Mouse (Mus musculus) CH12.LX (cell line): ENCODE data around the gene Mt3. TPM values are rescaled to one million over a fixed set of nuclear protein-coding genes. Genes with fewer than 3 reads are reported as not detected.

Experiments used
- DNase-seq: peaks from one replicate; pipeline ENCODE4 v3.0.0-alpha.2; 2013; ENCODE audit errors: extremely low read depth
- H3K27ac ChIP-seq: 2 replicates; pipeline ENCODE4 v1.5.1; 2012; ENCODE audit warnings: low read depth, mild to moderate bottlenecking, control low read depth, moderate library complexity; ENCODE audit not compliant: insufficient read depth
- H3K27me3 ChIP-seq: replicated peaks from 2 replicates; pipeline ENCODE3; 2012; ENCODE audit warnings: inconsistent platforms
- H3K36me3 ChIP-seq, 2 experiments: replicated peaks in 1 of 2; 2 replicates each; pipeline versions ENCODE3 to v1.6.1; 2012; ENCODE audit warnings: inconsistent platforms in 1 of 2, low read length in 1 of 2, mild to moderate bottlenecking in 1 of 2, mixed read lengths in 1 of 2, moderate library complexity in 1 of 2; ENCODE audit not compliant: control insufficient read depth in 1 of 2, insufficient read depth in 1 of 2
- H3K4me1 ChIP-seq, 2 experiments: 2 replicates each; pipeline ENCODE4 v1.6.1; 2012; ENCODE audit warnings: inconsistent platforms in 1 of 2, moderate library complexity in 1 of 2; ENCODE audit not compliant: insufficient read depth in 2 of 2, control insufficient read depth in 1 of 2
- H3K4me2 ChIP-seq: 2 replicates; pipeline ENCODE4 v1.6.1; 2012; ENCODE audit warnings: low read depth, mild to moderate bottlenecking, control low read depth; ENCODE audit not compliant: poor library complexity, insufficient read depth, severe bottlenecking
- H3K4me3 ChIP-seq, 3 experiments: fragments of 150-350 bp in 1 of 3; sonication (generic) in 1 of 3; replicated peaks in 1 of 3; 2 replicates each; pipeline versions ENCODE3 to v1.5.1; 2011 to 2012; ENCODE audit warnings: low read depth in 2 of 3, low read length in 2 of 3, mild to moderate bottlenecking in 2 of 3, moderate library complexity in 2 of 3, control low read depth in 1 of 3, improper control_type of control experiment in 1 of 3, inconsistent platforms in 1 of 3, mixed read lengths in 1 of 3; ENCODE audit not compliant: poor library complexity in 1 of 3
- H3K79me2 ChIP-seq: replicated peaks from 2 replicates; pipeline ENCODE4 v1.6.1; 2012; ENCODE audit warnings: mild to moderate bottlenecking, moderate library complexity; ENCODE audit not compliant: control insufficient read depth, poor library complexity, insufficient read depth, severe bottlenecking; ENCODE audit errors: extremely low read depth
- H3K9ac ChIP-seq: 2 replicates; pipeline ENCODE4 v1.6.1; 2012; ENCODE audit warnings: low read depth, mild to moderate bottlenecking, control low read depth, moderate library complexity; ENCODE audit not compliant: insufficient read depth
- H3K9me3 ChIP-seq: replicated peaks from 2 replicates; pipeline ENCODE3; 2012; ENCODE audit warnings: low read length, inconsistent platforms, mixed read lengths
- BHLHE40 ChIP-seq: IDR thresholded peaks from 2 replicates; pipeline ENCODE4 v1.6.1; 2011; ENCODE audit warnings: mild to moderate bottlenecking, low read depth, low read length, improper control_type of control experiment
- CTCF ChIP-seq, 2 experiments: IDR thresholded peaks in 1 of 2; conservative IDR thresholded peaks in 1 of 2; 2 replicates each; pipeline ENCODE4 v1.5.1; 2011 to 2012; ENCODE audit warnings: low read depth in 2 of 2, low read length in 2 of 2, improper control_type of control experiment in 1 of 2, inconsistent platforms in 1 of 2, mild to moderate bottlenecking in 1 of 2, moderate library complexity in 1 of 2
- ELF1 ChIP-seq: IDR thresholded peaks from 2 replicates; pipeline ENCODE4 v1.6.1; 2014; ENCODE audit warnings: low read depth, mild to moderate bottlenecking, inconsistent platforms, low read length, improper control_type of control experiment
- IRF4 ChIP-seq: IDR thresholded peaks from 2 replicates; pipeline ENCODE4 v1.6.1; 2014; ENCODE audit warnings: low read depth, mild to moderate bottlenecking, inconsistent platforms, low read length, improper control_type of control experiment
- JUN ChIP-seq: IDR thresholded peaks from 2 replicates; pipeline ENCODE4 v1.6.1; 2011; ENCODE audit warnings: low read depth, mild to moderate bottlenecking, low read length, improper control_type of control experiment, moderate library complexity; ENCODE audit not compliant: insufficient read depth
- JUND ChIP-seq: conservative IDR thresholded peaks from 2 replicates; pipeline ENCODE4 v1.6.1; 2011; ENCODE audit warnings: low read depth, low read length, improper control_type of control experiment
- MAFK ChIP-seq: IDR thresholded peaks from 2 replicates; pipeline ENCODE4 v1.6.1; 2011; ENCODE audit warnings: low read length, improper control_type of control experiment; ENCODE audit not compliant: insufficient replicate concordance
- MAX ChIP-seq: IDR thresholded peaks from 2 replicates; pipeline ENCODE4 v1.6.1; 2011; ENCODE audit warnings: low read length, improper control_type of control experiment
- MYC ChIP-seq: IDR thresholded peaks from 2 replicates; pipeline ENCODE4 v1.6.1; 2011; ENCODE audit warnings: low read depth, mild to moderate bottlenecking, improper control_type of control experiment, low read length
- NELFE ChIP-seq: IDR thresholded peaks from 2 replicates; pipeline ENCODE4 v1.6.1; 2011; ENCODE audit warnings: low read depth, low read length, improper control_type of control experiment
- NRF1 ChIP-seq: IDR thresholded peaks from 2 replicates; pipeline ENCODE4 v1.6.1; 2014; ENCODE audit warnings: low read depth, mild to moderate bottlenecking, inconsistent platforms, low read length, improper control_type of control experiment, moderate library complexity
- POLR2A ChIP-seq: IDR thresholded peaks from 2 replicates; pipeline ENCODE4 v1.6.1; 2011; ENCODE audit warnings: low read depth, mild to moderate bottlenecking, improper control_type of control experiment, low read length
- POLR2AphosphoS2 ChIP-seq: IDR thresholded peaks from 2 replicates; pipeline ENCODE4 v1.6.1; 2011; ENCODE audit warnings: low read depth, low read length, improper control_type of control experiment
- RCOR1 ChIP-seq: conservative IDR thresholded peaks from 2 replicates; pipeline ENCODE4 v1.6.1; 2012; ENCODE audit warnings: low read depth, mild to moderate bottlenecking, inconsistent platforms, low read length, improper control_type of control experiment
- TBP ChIP-seq: conservative IDR thresholded peaks from 2 replicates; pipeline ENCODE4 v1.6.1; 2011; ENCODE audit warnings: low read depth, low read length, improper control_type of control experiment
- TCF12 ChIP-seq: IDR thresholded peaks from 2 replicates; pipeline ENCODE4 v1.6.1; 2014; ENCODE audit warnings: low read depth, mild to moderate bottlenecking, inconsistent platforms, low read length, improper control_type of control experiment
- UBTF ChIP-seq: IDR thresholded peaks from 2 replicates; pipeline ENCODE4 v1.6.1; 2012; ENCODE audit warnings: low read depth, mild to moderate bottlenecking, inconsistent platforms, low read length, improper control_type of control experiment, moderate library complexity
- USF1 ChIP-seq: IDR thresholded peaks from 2 replicates; pipeline ENCODE4 v1.6.1; 2014; ENCODE audit warnings: low read depth, mild to moderate bottlenecking, inconsistent platforms, low read length, improper control_type of control experiment
- USF2 ChIP-seq: conservative IDR thresholded peaks from 2 replicates; pipeline ENCODE4 v1.6.1; 2011; ENCODE audit warnings: low read depth, low read length, improper control_type of control experiment
- ZC3H11A ChIP-seq: IDR thresholded peaks from 2 replicates; pipeline ENCODE4 v1.6.1; 2012; ENCODE audit warnings: low read depth, mild to moderate bottlenecking, inconsistent platforms, low read length, improper control_type of control experiment
- ZKSCAN1 ChIP-seq: IDR thresholded peaks from 2 replicates; pipeline ENCODE4 v1.6.1; 2012; ENCODE audit warnings: low read depth, inconsistent platforms, low read length, improper control_type of control experiment, borderline replicate concordance
- ZMIZ1 ChIP-seq: IDR thresholded peaks from 2 replicates; pipeline ENCODE4 v1.6.1; 2012; ENCODE audit warnings: low read depth, mild to moderate bottlenecking, inconsistent platforms, low read length, improper control_type of control experiment
- ZNF384 ChIP-seq: IDR thresholded peaks from 2 replicates; pipeline ENCODE4 v1.6.1; 2012; ENCODE audit warnings: low read depth, low read length, improper control_type of control experiment, inconsistent platforms
- dilution Hi-C: fragments of 300-500 bp; cut with MboI; formaldehyde crosslinking; loops from 2 replicates; pipeline ENCODE4 v1.14.3; 2020; ENCODE audit warnings: low sequenced_read_pairs; ENCODE audit not compliant: extremely low pct_unique_long_range_greater_than_20kb, extremely low pct_ligation_motif_present
- in situ Hi-C: fragments of 300-500 bp; cut with MboI; formaldehyde crosslinking; loops from 3 replicates; pipeline ENCODE4 v1.14.3; 2019; ENCODE audit warnings: low sequenced_read_pairs, low pct_ligation_motif_present, low pct_unique_long_range_greater_than_20kb, mixed read lengths
- polyA plus RNA-seq: library from polyadenylated mRNA; unstranded; fragments of >175 nt; gene quantifications from 2 replicates; pipeline ENCODE4 v1.2.1, GENCODE M21; 2012; ENCODE audit warnings: low read depth; ENCODE audit not compliant: insufficient read length
- total RNA-seq, 2 experiments: library from RNA; depleted of rRNA; stranded (reverse); fragments of 300-350 nt in 1 of 2; fragments of >200 nt in 1 of 2; gene quantifications; 2 replicates each; pipeline ENCODE4 v1.2.3; 2012 to 2014

The Mt3 gene
- total and polyA plus RNA-seq, 3 experiments = 1.9 to 20.6 TPM; not detected in 1

DNA sequence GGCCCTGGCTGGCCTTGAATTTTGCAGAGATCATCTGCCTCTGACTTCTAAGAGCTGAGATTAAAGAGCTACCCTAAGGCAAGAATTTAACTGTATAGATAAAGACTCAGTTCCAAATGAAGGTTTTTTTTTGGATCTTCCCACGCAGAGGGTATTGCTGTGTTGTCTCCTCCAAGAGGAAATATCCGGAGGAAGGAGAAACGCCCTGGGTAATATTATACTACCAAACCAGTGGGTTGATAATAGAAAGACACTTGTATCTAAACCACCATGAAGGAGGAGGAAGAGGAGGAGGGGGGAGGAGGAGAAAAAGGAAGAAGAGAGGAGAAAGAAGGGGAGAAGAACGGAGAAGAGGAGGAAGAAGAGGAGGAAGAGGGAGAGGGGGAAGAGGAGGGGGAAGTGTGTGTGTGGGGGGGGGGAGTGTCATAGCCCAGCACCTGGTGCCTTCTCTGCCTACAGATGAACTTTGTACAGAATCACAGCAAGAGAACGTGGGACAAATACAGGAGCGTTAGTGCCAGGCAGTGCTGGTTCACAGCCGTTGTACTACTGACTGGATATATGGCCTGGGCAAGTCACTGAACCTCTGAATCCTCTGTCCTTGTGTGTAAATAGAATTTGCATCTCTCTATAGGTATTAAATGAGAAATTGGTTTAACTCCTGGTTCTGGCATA is 25.4 kb downstream of the Mt3 start:
- dilution Hi-C loops (no loop called here), in situ Hi-C loops (loop anchor here (25.0 kb wide), 1 partner anchor 491 kb away; no protein-coding TSS in a partner anchor)

DNA sequence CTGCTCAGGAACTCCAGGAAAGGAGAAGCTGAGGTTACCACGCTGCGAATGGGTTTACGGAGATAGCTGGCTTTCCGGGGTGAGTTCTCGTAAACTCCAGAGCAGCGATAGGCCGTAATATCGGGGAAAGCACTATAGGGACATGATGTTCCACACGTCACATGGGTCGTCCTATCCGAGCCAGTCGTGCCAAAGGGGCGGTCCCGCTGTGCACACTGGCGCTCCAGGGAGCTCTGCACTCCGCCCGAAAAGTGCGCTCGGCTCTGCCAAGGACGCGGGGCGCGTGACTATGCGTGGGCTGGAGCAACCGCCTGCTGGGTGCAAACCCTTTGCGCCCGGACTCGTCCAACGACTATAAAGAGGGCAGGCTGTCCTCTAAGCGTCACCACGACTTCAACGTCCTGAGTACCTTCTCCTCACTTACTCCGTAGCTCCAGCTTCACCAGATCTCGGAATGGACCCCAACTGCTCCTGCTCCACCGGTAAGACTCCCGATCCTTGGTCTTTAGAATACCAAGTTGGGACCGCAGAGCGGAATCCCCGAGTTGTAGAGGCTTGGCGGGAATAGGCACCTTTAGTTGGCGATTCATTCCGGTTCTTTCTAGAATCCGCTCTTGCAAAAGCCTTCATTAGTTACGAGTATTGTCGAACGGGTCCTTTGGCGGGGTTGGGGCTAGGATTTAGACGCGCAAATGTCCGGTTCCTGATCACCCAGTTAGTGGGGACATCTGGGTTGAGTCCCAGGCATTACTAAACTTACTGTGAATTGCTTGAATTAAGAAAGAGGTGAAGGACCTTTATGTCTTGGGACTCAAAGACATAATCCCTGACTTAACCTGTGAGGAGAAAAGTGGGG is 26.7 kb downstream of the Mt3 start, which contains the start of gene Mt1:
Gene Mt1, plus strand, starts transcription at position 226 of the 856 bp plus-strand sequence.
- in situ Hi-C loops = loop anchor here (25.0 kb wide), 1 partner anchor 492 kb away; no protein-coding TSS in a partner anchor
- Histone ChIP-seq H3K27ac (peak within 1 kb of the TSS; percentile 41), H3K79me2 (peaks cover 4% of the 10 kb centered on the region; the same call in 1 of the 2 replicates), H3K4me2 (peak within 1 kb of the TSS; percentile 32; the same call in 1 of the 2 replicates), H3K36me3 (no peaks in the 10 kb centered on the region), H3K4me3 (peak within 1 kb of the TSS; percentile 41 to 78 (median 53)), H3K27me3 (peaks cover 65% of the 10 kb centered on the region), H3K9ac (peak within 1 kb of the TSS; percentile 71), H3K4me1 (peaks cover 2 to 18% of the 10 kb centered on the region in 2 experiments; a peak in 2 of 4 replicates), H3K9me3 (peaks cover 2% of the 10 kb centered on the region)
- dilution Hi-C loops = no loop called here
- TF ChIP-seq MYC (peak; percentile 58; the same call in 1 of the 2 replicates), MAX (peak; percentile 77), ELF1 (peak; percentile 25; the same call in 1 of the 2 replicates), ZMIZ1 (peak; percentile 82; the same call in 1 of the 2 replicates), ZC3H11A (no peak), USF2 (no peak), NELFE (peak; percentile 88), TCF12 (peak; percentile 57), JUND (no peak), BHLHE40 (peak; percentile 79), NRF1 (peak; percentile 48; the same call in 1 of the 2 replicates), POLR2A (peak; percentile 92), TBP (peak; percentile 92), USF1 (peak; percentile 49), CTCF (conservative IDR thresholded peaks at IDR 0.05 in 1 of 2, IDR thresholded peaks at IDR 0.05 in 1 of 2; ENCODE audit: low read depth in 2 of 2, low read length in 2 of 2) (no peak)
- DNase-seq = peak; percentile 87

More for the DNA sequence above, 25.4 kb downstream of the Mt3 start:
- Histone ChIP-seq H3K27ac (no peak overlapping the region), H3K4me1 (peaks cover 2 to 12% of the 10 kb centered on the region in 2 experiments; a peak in 2 of 4 replicates), H3K36me3 (no peaks in the 10 kb centered on the region), H3K4me2 (no peak overlapping the region), H3K27me3 (peaks cover 76% of the 10 kb centered on the region), H3K9me3 (peaks cover 2% of the 10 kb centered on the region), H3K9ac (no peak overlapping the region), H3K4me3 (no peak overlapping the region), H3K79me2 (peaks cover 4% of the 10 kb centered on the region; the same call in 1 of the 2 replicates)
- DNase-seq = no peak
- TF ChIP-seq ELF1 = no peak
- TF ChIP-seq MAFK = no peak
- TF ChIP-seq UBTF = no peak
- no peak for TF ChIP-seq POLR2AphosphoS2
- TF ChIP-seq MYC = no peak
- TF ChIP-seq CTCF (conservative IDR thresholded peaks at IDR 0.05 in 1 of 2, IDR thresholded peaks at IDR 0.05 in 1 of 2; ENCODE audit: low read depth in 2 of 2, low read length in 2 of 2) = no peak
- TF ChIP-seq JUN = no peak
- no peak for TF ChIP-seq ZKSCAN1
- no peak for TF ChIP-seq RCOR1
- TF ChIP-seq IRF4 = no peak
- no peak for TF ChIP-seq NELFE
- TF ChIP-seq ZMIZ1 = no peak
- TF ChIP-seq NRF1 = no peak
- no peak for TF ChIP-seq ZNF384
